Mouse (Mus musculus): ENCODE results near the gene Grip2. TPM values are rescaled to one million over a fixed set of nuclear protein-coding genes. Genes with fewer than 3 reads are reported as not detected.

Gene Grip2
- polyA plus RNA-seq, 1 experiment, result 1.4 TPM

- Histone ChIP-seq H3K4me3 (ENCODE audit: control insufficient read depth, insufficient read depth, low read length) (no peak overlapping the region), H3K36me3 (ENCODE audit: control insufficient read depth, insufficient read depth, low read length) (peaks cover 8% of the 10 kb centered on the region), H3K27me3 (ENCODE audit: control insufficient read depth, insufficient read depth, low read length) (no peaks in the 10 kb centered on the region), H3K27ac (ENCODE audit: control insufficient read depth, insufficient read depth, low read length) (no peak overlapping the region), H3K4me1 (replicated peaks; ENCODE audit: control insufficient read depth, insufficient read depth, low read length) (peaks cover 2% of the 10 kb centered on the region; the same call in 1 of the 2 replicates)
- TF ChIP-seq POLR2A (IDR thresholded peaks at IDR 0.05; ENCODE audit: control insufficient read depth, extremely low read depth, insufficient read depth, low read length, poor library complexity) (no peak), CTCF (IDR thresholded peaks at IDR 0.05; ENCODE audit: borderline replicate concordance, control insufficient read depth, extremely low read depth, insufficient read depth, low read length, poor library complexity) (no peak)
- DNase-seq, result no peak
- 84% methylated on average over 3 of the region's 3 CpGs for WGBS
Measured at GRCm38 (mm10) chr6:91718603-91719002, 108.4 kb downstream of the Grip2 start.

- Histone ChIP-seq H3K36me3 (ENCODE audit: control insufficient read depth, insufficient read depth, low read length) (peaks cover 3% of the 10 kb centered on the region), H3K27ac (ENCODE audit: control insufficient read depth, insufficient read depth, low read length) (no peak overlapping the region), H3K27me3 (ENCODE audit: control insufficient read depth, insufficient read depth, low read length) (no peaks in the 10 kb centered on the region), H3K4me1 (replicated peaks; ENCODE audit: control insufficient read depth, insufficient read depth, low read length) (peaks cover 7% of the 10 kb centered on the region), H3K4me3 (ENCODE audit: control insufficient read depth, insufficient read depth, low read length) (no peak overlapping the region)
- WGBS, result 95% methylated on average over 2 of the region's 2 CpGs
- DNase-seq, result no peak
- TF ChIP-seq CTCF (IDR thresholded peaks at IDR 0.05; ENCODE audit: borderline replicate concordance, control insufficient read depth, extremely low read depth, insufficient read depth, low read length, poor library complexity), result no peak
Measured at GRCm38 (mm10) chr6:91718067-91718466, 109.0 kb downstream of the Grip2 start.

- Histone ChIP-seq H3K27me3 (ENCODE audit: control insufficient read depth, insufficient read depth, low read length) (no peaks in the 10 kb centered on the region), H3K4me1 (replicated peaks; ENCODE audit: control insufficient read depth, insufficient read depth, low read length) (peaks cover 26% of the 10 kb centered on the region), H3K36me3 (ENCODE audit: control insufficient read depth, insufficient read depth, low read length) (no peaks in the 10 kb centered on the region), H3K27ac (ENCODE audit: control insufficient read depth, insufficient read depth, low read length) (no peak overlapping the region), H3K4me3 (ENCODE audit: control insufficient read depth, insufficient read depth, low read length) (no peak overlapping the region)
- 68% methylated on average over 6 of the region's 6 CpGs for WGBS
- TF ChIP-seq CTCF (IDR thresholded peaks at IDR 0.05; ENCODE audit: borderline replicate concordance, control insufficient read depth, extremely low read depth, insufficient read depth, low read length, poor library complexity), result no peak
- TF ChIP-seq POLR2A (IDR thresholded peaks at IDR 0.05; ENCODE audit: control insufficient read depth, extremely low read depth, insufficient read depth, low read length, poor library complexity), result no peak
- DNase-seq, result no peak
Measured at GRCm38 (mm10) chr6:91715988-91716810, 110.9 kb downstream of the Grip2 start.

- 93% methylated on average over 8 of the region's 8 CpGs for WGBS
- no peak overlapping the region for H3K27ac ChIP-seq (ENCODE audit: control insufficient read depth, insufficient read depth, low read length)
- TF ChIP-seq POLR2A (IDR thresholded peaks at IDR 0.05; ENCODE audit: control insufficient read depth, extremely low read depth, insufficient read depth, low read length, poor library complexity) (no peak), CTCF (IDR thresholded peaks at IDR 0.05; ENCODE audit: borderline replicate concordance, control insufficient read depth, extremely low read depth, insufficient read depth, low read length, poor library complexity) (no peak)
- H3K27me3 ChIP-seq (ENCODE audit: control insufficient read depth, insufficient read depth, low read length), result no peaks in the 10 kb centered on the region
- no peak for DNase-seq
- H3K4me1 ChIP-seq (replicated peaks; ENCODE audit: control insufficient read depth, insufficient read depth, low read length), result peaks cover 27% of the 10 kb centered on the region
- no peak overlapping the region for H3K4me3 ChIP-seq (ENCODE audit: control insufficient read depth, insufficient read depth, low read length)
- H3K36me3 ChIP-seq (ENCODE audit: control insufficient read depth, insufficient read depth, low read length), result no peaks in the 10 kb centered on the region
Measured at GRCm38 (mm10) chr6:91715023-91715422, 112.0 kb downstream of the Grip2 start.

GRCm38 (mm10) chr6:91713370-91713896 lies 113.6 kb downstream of the Grip2 start:
- Histone ChIP-seq H3K4me3 (ENCODE audit: control insufficient read depth, insufficient read depth, low read length) (no peak overlapping the region), H3K27ac (ENCODE audit: control insufficient read depth, insufficient read depth, low read length) (peak overlapping the region; percentile 19; the same call in 1 of the 2 replicates), H3K4me1 (replicated peaks; ENCODE audit: control insufficient read depth, insufficient read depth, low read length) (peaks cover 27% of the 10 kb centered on the region), H3K36me3 (ENCODE audit: control insufficient read depth, insufficient read depth, low read length) (no peaks in the 10 kb centered on the region), H3K27me3 (ENCODE audit: control insufficient read depth, insufficient read depth, low read length) (no peaks in the 10 kb centered on the region)
- DNase-seq, result no peak
- WGBS, result 48% methylated on average over 5 of the region's 5 CpGs
- TF ChIP-seq POLR2A (IDR thresholded peaks at IDR 0.05; ENCODE audit: control insufficient read depth, extremely low read depth, insufficient read depth, low read length, poor library complexity), result no peak
- no peak for TF ChIP-seq CTCF (IDR thresholded peaks at IDR 0.05; ENCODE audit: borderline replicate concordance, control insufficient read depth, extremely low read depth, insufficient read depth, low read length, poor library complexity)

- Histone ChIP-seq H3K27ac (ENCODE audit: control insufficient read depth, insufficient read depth, low read length) (peak overlapping the region; percentile 47; the same call in 1 of the 2 replicates), H3K27me3 (ENCODE audit: control insufficient read depth, insufficient read depth, low read length) (no peaks in the 10 kb centered on the region), H3K4me3 (ENCODE audit: control insufficient read depth, insufficient read depth, low read length) (no peak overlapping the region), H3K36me3 (ENCODE audit: control insufficient read depth, insufficient read depth, low read length) (no peaks in the 10 kb centered on the region), H3K4me1 (replicated peaks; ENCODE audit: control insufficient read depth, insufficient read depth, low read length) (peaks cover 31% of the 10 kb centered on the region)
- 16% methylated on average over 10 of the region's 10 CpGs for WGBS
- peak; percentile 15 for DNase-seq
- TF ChIP-seq POLR2A (IDR thresholded peaks at IDR 0.05; ENCODE audit: control insufficient read depth, extremely low read depth, insufficient read depth, low read length, poor library complexity), result no peak
- TF ChIP-seq CTCF (IDR thresholded peaks at IDR 0.05; ENCODE audit: borderline replicate concordance, control insufficient read depth, extremely low read depth, insufficient read depth, low read length, poor library complexity), result no peak
Measured at GRCm38 (mm10) chr6:91712855-91713331, 114.2 kb downstream of the Grip2 start.

Measured in thymus, adult 2 months (tissue).